Mouse (Mus musculus): ENCODE data around the gene Zfp780b. TPM values are rescaled to one million over a fixed set of nuclear protein-coding genes. Genes with fewer than 3 reads are reported as not detected.
"Not testable (repeated sequence)": the region's sequence is repeated elsewhere in the genome, so short reads cannot be mapped to it uniquely, and the experiment has no call there.

Zfp780b gene
- 1.2 and 1.5 TPM in 2 replicates for polyA plus RNA-seq (2012; rRNA removed)

DNA sequence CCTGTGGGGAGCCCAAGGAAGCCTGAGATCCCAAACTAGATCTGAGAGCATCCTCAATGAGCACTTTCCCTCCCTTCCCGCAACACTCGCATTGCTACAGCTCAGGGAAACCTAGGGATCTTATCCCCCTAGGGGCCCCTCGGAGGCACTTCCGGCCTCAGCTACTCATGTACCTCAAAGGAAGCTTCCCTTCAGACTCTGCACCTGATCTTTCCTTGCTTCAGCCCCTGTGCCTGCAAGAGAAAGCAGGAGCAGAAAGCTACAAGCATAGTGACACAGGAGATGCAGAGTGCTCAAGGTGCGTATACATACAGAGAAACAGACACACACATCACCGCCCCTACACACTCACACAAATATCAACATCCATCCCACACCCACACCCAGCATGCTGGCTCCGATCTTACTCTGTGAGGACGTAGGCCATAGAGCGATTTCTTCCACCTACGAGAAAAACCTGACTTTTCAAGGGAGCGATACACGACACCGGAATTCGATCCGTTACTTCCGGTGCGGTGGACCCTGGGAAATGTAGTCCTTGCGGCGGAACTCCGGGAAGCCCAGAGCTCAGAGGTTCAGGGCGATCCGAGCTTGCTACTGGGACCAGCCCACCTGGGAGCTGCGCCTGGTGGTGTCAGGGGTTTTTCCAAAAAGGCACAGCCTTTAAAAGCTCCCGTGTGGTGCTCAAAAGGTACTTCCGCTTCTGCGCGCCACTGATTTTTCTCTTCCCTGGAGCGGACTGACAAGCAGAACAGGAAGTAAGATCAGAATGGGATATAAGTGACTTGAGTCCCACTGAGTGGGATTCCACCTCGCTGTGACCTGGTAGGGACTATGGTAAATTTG is at the start of gene Zfp780b:
Gene Zfp780b, minus strand, starts transcription at position 489 of the 846 bp plus-strand sequence.
- WGBS = under 1% methylated on average over 29 of the region's 29 CpGs
- DNase-seq (ENCODE audit: low read depth, low spot score) = peak; percentile 60

DNA sequence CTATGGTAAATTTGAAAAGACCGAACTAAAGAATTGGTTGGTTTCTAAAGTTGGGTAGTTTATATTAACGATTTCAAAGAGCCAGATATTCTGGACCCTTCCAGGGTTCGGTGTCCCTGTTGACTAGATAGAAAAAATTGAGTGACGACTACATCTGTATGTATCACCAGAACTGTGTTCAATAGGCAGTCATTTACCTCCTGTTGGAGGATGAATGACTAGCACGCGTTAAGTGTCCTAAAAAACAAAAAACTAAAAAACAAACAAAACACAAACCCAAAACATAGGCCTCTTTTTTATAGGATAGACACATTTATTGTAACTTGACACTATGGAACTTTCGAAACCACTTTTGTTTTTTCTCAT is 35.5 kb upstream of the Zfp780b start:
- 19% methylated on average over 7 of the region's 7 CpGs for WGBS
- no peak for DNase-seq (ENCODE audit: low read depth, low spot score)

- peak; percentile 19 for DNase-seq (ENCODE audit: low read depth, low spot score)
- WGBS = under 1% methylated on average over 47 of the region's 47 CpGs
These were observed 34.8 kb upstream of the Zfp780b start, which contains the start of gene Zfp850 for GRCm38 (mm10) chr7:28013549-28014444. Gene Zfp850 (minus strand): TSS chr7:28014115.

- no peak for DNase-seq (ENCODE audit: low read depth, low spot score)
- WGBS = 93% methylated on average over 3 of the region's 3 CpGs
These were observed 31.3 kb upstream of the Zfp780b start for GRCm38 (mm10) chr7:28010271-28010670.

GRCm38 (mm10) chr7:27982197-27982596 is 3.2 kb upstream of the Zfp780b start:
- 80% methylated on average over 2 of the region's 2 CpGs for WGBS

GRCm38 (mm10) chr7:27949451-27949850 is 29.5 kb downstream of the Zfp780b start:
- DNase-seq (ENCODE audit: low read depth, low spot score) = not testable (repeated sequence)
- 95% methylated on average over 13 of the region's 13 CpGs for WGBS

More at GRCm38 (mm10) chr7:27982197-27982596, 3.2 kb upstream of the Zfp780b start:
- DNase-seq (ENCODE audit: low read depth, low spot score) = no peak

GRCm38 (mm10) chr7:27941869-27942268 is 37.1 kb downstream of the Zfp780b start:
- WGBS = 20% methylated on average over 5 of the region's 7 CpGs
- not testable (repeated sequence) for DNase-seq (ENCODE audit: low read depth, low spot score)

DNA sequence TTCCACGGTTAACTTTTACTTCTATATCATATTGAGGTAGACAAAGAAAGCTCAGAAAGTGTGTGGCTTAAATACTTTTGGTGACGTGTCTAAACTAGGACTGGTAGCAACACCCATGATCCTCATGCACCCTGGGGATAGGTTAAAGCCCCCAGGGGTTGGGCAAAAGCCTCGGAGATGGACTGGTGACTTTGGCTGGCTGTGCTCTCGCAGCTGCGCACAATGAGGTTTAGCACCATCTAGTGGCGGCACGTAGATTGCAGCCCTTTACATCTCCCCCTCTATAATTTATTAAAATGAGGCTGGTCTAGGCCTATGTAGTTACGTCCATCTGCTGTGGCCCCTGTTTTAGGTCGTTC is 45.2 kb downstream of the Zfp780b start:
- DNase-seq (ENCODE audit: low read depth, low spot score) = not testable (repeated sequence)
- WGBS = 5% methylated on average over 1 of the region's 9 CpGs

- WGBS = 15% methylated on average over 7 of the region's 7 CpGs
- no peak for DNase-seq (ENCODE audit: low read depth, low spot score)
These were observed 45.7 kb downstream of the Zfp780b start for GRCm38 (mm10) chr7:27933050-27933799.

GRCm38 (mm10) chr7:27928818-27929695 is 49.9 kb downstream of the Zfp780b start, which contains the start of gene Zfp974:
Gene Zfp974 (minus strand): TSS chr7:27929460.
- 3% methylated on average over 40 of the region's 40 CpGs for WGBS
- no peak for DNase-seq (ENCODE audit: low read depth, low spot score)

GRCm38 (mm10) chr7:27927041-27927440 is 51.9 kb downstream of the Zfp780b start:
- not testable (repeated sequence) for DNase-seq (ENCODE audit: low read depth, low spot score)
- WGBS = 56% methylated on average over 4 of the region's 4 CpGs

DNA sequence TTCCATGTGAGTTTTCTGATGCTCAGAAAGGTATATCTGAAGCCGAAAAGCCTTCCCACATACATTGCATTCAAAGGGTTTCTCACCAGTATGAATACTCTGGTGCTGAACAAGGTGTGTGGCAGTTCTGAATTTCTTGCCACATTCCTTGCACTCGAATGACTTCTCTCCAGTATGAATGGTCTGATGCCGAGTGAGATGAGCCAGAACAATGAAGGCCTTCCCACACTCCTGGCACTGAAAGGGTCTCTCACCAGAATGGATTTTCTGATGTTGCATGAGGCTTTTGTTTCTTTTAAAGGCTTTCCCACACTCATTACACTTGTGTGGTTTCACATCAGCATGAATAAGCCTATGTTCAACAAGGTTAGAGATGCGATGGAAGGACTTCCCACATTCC is 68.0 kb downstream of the Zfp780b start:
- not testable (repeated sequence) for DNase-seq (ENCODE audit: low read depth, low spot score)
- WGBS = 96% methylated on average over 4 of the region's 4 CpGs

Other genes starting within 250 kb of the Zfp780b start
- 1.1 and 1.2 TPM in 2 replicates for gene Zfp60, start 247.8 kb downstream of the Zfp780b start, polyA plus RNA-seq (2012; rRNA removed)
- gene Zfp626, start 172.0 kb downstream of the Zfp780b start, polyA plus RNA-seq (2012; rRNA removed) = 0.73 and 1.2 TPM in 2 replicates
- 0.53 and 1.1 TPM in 2 replicates for gene Zfp59, start 140.6 kb downstream of the Zfp780b start, polyA plus RNA-seq (2012; rRNA removed)
- gene Zfp607a, start 121.6 kb downstream of the Zfp780b start, polyA plus RNA-seq (2012; rRNA removed) = 0.37 and 0.80 TPM in 2 replicates
- 1.1 and 1.7 TPM in 2 replicates for gene Zfp974, start 49.7 kb downstream of the Zfp780b start, polyA plus RNA-seq (2012; rRNA removed)
- gene Zfp850, start 34.9 kb upstream of the Zfp780b start, polyA plus RNA-seq (2012; rRNA removed) = 0.33 and 0.36 TPM in 2 replicates
- 124 and 133 TPM in 2 replicates for gene Psmc4, start 70.9 kb upstream of the Zfp780b start, polyA plus RNA-seq (2012; rRNA removed)
- 2,978 and 3,484 TPM in 2 replicates for gene Fcgbp, start 92.1 kb upstream of the Zfp780b start, polyA plus RNA-seq (2012; rRNA removed)
- 0.25 and 0.48 TPM in 2 replicates for gene 9530053A07Rik, start 150.3 kb upstream of the Zfp780b start, polyA plus RNA-seq (2012; rRNA removed)
- 58.2 and 60.1 TPM in 2 replicates for gene Fbl, start 190.5 kb upstream of the Zfp780b start, polyA plus RNA-seq (2012; rRNA removed)
- gene Dyrk1b, start 200.3 kb upstream of the Zfp780b start, polyA plus RNA-seq (2012; rRNA removed) = 11.3 and 16.1 TPM in 2 replicates

Data from large intestine, adult 2 months (tissue).